Mouse (Mus musculus) midbrain, embryonic 16.5 days (tissue): ENCODE data around the gene Cd93. TPM values are rescaled to one million over a fixed set of nuclear protein-coding genes. Genes with fewer than 3 reads are reported as not detected.
A peak's percentile ranks its signal among the peaks of the same experiment; 100 is the strongest.

Source experiments
- ATAC-seq: fragments of 200-750 bp; cut with Nextera tagmentation; 2 replicates; pipeline ENCODE4 v1.8.0; 2017; ENCODE audit warnings: moderate TSS enrichment
- H3K27ac ChIP-seq: fragments of 300-500 bp; sonication (generic); 2 replicates; pipeline ENCODE4 v1.5.1; 2014; ENCODE audit warnings: mild to moderate bottlenecking, low read length, mixed read lengths
- H3K27me3 ChIP-seq: fragments of 300-500 bp; sonication (generic); 2 replicates; pipeline ENCODE4 v1.6.1; 2014; ENCODE audit warnings: low read depth, low read length, mixed read lengths; ENCODE audit not compliant: control insufficient read depth, insufficient read depth
- H3K36me3 ChIP-seq: fragments of 300-500 bp; sonication (generic); 2 replicates; pipeline ENCODE4 v1.6.1; 2014; ENCODE audit warnings: mild to moderate bottlenecking, low read length, moderate library complexity, mixed read lengths; ENCODE audit not compliant: control insufficient read depth, insufficient read depth
- H3K4me1 ChIP-seq: fragments of 300-500 bp; sonication (generic); 2 replicates; pipeline ENCODE4 v1.6.1; 2014; ENCODE audit warnings: mild to moderate bottlenecking, low read length, mixed read lengths; ENCODE audit not compliant: control insufficient read depth, insufficient read depth
- H3K4me2 ChIP-seq: fragments of 300-500 bp; sonication (generic); 2 replicates; pipeline ENCODE4 v1.6.1; 2014; ENCODE audit warnings: mild to moderate bottlenecking, low read length, mixed read lengths
- H3K4me3 ChIP-seq: fragments of 300-500 bp; sonication (generic); 2 replicates; pipeline ENCODE4 v1.5.1; 2014; ENCODE audit warnings: low read depth, mild to moderate bottlenecking, low read length, moderate library complexity, mixed read lengths
- H3K9ac ChIP-seq: fragments of 300-500 bp; sonication (generic); 2 replicates; pipeline ENCODE4 v1.6.1; 2014; ENCODE audit warnings: low read depth, low read length, mixed read lengths
- H3K9me3 ChIP-seq: fragments of 300-500 bp; sonication (generic); replicated peaks from 2 replicates; pipeline ENCODE4 v1.6.1; 2014; ENCODE audit warnings: mild to moderate bottlenecking, low read length, mixed read lengths; ENCODE audit not compliant: control insufficient read depth, poor library complexity, severe bottlenecking
- WGBS: fragments of 180-500 bp; shearing (Covaris S2); extraction: QIAGEN DNeasy Blood & Tissue Kit; methylation state at CpG from one replicate; pipeline ENCODE4 v1.1.7; 2014; 5-methylcytosine and 5-hydroxymethylcytosine counted together
- polyA plus RNA-seq: library from polyadenylated mRNA; unstranded; fragments of >200 nt; fragmentation: Nextera tagmentation; extraction: Ambion mirVana; gene quantifications from 2 replicates; pipeline ENCODE4 v1.2.1, GENCODE M21; 2015

Gene Cd93
- polyA plus RNA-seq, 1 experiment from 2014 or later, result 7.2 TPM

DNA sequence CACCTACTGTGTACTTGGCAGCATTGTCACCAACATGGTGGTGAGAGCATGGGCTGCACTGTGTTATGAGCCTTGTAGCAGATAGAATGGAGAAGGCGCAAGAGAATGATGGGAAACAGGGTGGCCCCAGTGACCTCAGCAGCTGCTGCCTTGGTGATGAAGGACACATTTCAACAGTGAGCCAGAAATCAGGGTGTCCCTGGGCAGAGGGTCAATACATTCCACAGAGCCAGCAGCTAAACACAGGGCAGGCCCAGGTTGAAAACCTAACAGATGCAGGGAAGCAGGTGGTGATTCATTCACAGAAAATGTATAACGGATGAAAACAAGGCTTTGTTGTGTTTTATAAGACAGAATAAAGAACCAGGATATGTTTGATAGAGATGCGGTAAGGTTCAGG, 3.1 kb upstream of the Cd93 start:
- Histone ChIP-seq H3K36me3 (no peaks in the 10 kb centered on the region), H3K27me3 (no peaks in the 10 kb centered on the region), H3K9me3 (no peaks in the 10 kb centered on the region), H3K9ac (no peak overlapping the region), H3K4me3 (no peak overlapping the region), H3K4me2 (no peak overlapping the region), H3K4me1 (no peaks in the 10 kb centered on the region), H3K27ac (no peak overlapping the region)
- WGBS, result 73% methylated on average over 3 of the region's 3 CpGs
- ATAC-seq, result no peak

DNA sequence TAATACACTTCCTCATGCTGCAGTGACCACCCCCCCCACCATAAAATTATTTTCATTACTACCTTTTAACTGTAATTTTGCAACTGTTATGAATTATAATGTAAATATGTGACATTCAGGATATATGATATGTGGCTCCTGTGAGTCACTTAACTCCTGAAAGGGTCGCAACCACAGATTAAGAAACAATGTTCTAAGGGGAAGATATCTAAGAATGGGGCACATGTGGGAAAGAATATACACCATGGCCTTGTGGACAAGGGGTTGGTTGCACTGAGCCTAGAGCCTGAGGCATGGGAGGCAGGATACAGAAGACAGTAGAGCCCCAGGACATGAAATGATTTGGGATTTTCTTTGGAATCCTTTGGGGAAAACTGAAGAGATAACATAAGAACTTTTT, 2.3 kb upstream of the Cd93 start:
- H3K27me3 ChIP-seq, result no peaks in the 10 kb centered on the region
- whole genome bisulfite sequencing, result 92% methylated on average over 1 of the region's 1 CpGs

DNA sequence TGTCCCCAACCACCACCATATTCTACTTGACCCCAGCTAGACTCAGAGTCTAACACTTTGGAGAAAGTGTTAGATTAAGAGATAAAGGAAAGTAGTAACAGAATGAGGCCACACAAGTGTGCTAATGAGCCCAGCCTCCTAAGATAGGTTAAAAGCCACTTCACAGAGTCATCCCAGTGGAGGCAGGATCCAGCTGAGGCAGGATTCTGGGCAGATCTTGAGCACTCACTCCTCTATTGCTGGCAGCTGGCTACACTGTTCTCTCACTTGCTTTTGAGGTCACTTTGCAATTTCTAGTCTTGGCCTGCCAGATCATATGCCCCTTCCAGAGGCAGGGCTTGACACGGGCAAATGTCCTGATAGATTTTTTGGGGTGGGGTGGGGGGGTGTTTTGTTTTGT, 1.1 kb upstream of the Cd93 start:
- ATAC-seq, result no peak
- H3K27me3 ChIP-seq, result no peaks in the 10 kb centered on the region
- H3K9me3 ChIP-seq, result no peaks in the 10 kb centered on the region
- no peak overlapping the region for H3K9ac ChIP-seq
- H3K4me1 ChIP-seq, result no peaks in the 10 kb centered on the region
- H3K27ac ChIP-seq, result no peak overlapping the region
- H3K4me3 ChIP-seq, result no peak overlapping the region
- no peaks in the 10 kb centered on the region for H3K36me3 ChIP-seq
- no peak overlapping the region for H3K4me2 ChIP-seq
- 88% methylated on average over 1 of the region's 1 CpGs for WGBS

More for the DNA sequence above, 2.3 kb upstream of the Cd93 start:
- no peak overlapping the region for H3K4me2 ChIP-seq
- no peak overlapping the region for H3K27ac ChIP-seq
- no peaks in the 10 kb centered on the region for H3K36me3 ChIP-seq
- H3K9me3 ChIP-seq, result no peaks in the 10 kb centered on the region
- no peaks in the 10 kb centered on the region for H3K4me1 ChIP-seq
- H3K4me3 ChIP-seq, result no peak overlapping the region
- H3K9ac ChIP-seq, result no peak overlapping the region
- ATAC-seq, result no peak

DNA sequence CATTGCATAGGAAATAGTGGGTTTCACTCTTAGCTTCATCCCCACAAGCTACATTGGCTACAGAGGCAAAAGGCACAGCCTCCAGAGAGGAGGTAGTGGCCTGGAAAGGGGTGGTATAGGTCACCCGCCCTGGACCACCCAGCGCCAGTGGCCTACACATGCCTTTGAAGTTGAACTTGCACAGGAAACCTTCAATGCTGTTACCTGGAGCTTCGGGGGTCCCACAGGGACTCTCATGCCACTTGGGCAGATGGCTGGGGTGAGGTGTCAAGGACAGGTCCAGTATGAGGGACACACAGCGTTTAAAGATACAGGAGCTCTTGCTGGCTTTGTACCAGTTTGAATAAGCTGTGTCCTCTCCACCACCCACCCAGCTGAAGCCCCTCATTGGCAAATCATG, 653 bp downstream of the Cd93 start:
- H3K4me3 ChIP-seq, result no peak overlapping the region
- no peaks in the 10 kb centered on the region for H3K9me3 ChIP-seq
- H3K9ac ChIP-seq, result no peak overlapping the region
- no peak overlapping the region for H3K4me2 ChIP-seq
- H3K4me1 ChIP-seq, result no peaks in the 10 kb centered on the region
- ATAC-seq, result no peak
- H3K27ac ChIP-seq, result no peak overlapping the region
- H3K36me3 ChIP-seq, result no peaks in the 10 kb centered on the region
- 89% methylated on average over 4 of the region's 4 CpGs for WGBS
- H3K27me3 ChIP-seq, result no peaks in the 10 kb centered on the region

DNA sequence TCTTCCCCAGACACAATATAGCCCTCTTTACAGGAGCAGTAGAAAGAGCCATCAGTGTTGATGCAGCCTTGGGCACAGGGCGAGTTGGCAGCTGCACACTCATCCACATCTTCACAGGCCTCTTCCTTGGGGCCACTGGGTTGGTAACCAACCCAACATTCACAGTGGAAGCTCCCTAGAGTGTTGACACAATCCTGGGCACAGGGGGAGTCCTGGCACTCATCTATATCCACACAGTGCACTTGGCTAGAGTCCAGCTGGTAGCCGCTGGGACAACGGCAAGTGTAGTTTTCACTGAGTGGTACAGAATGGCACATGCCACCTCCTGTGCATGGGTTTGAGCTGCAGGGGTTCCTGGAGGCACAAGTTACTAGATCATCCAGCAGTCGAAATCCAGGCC, 1.2 kb downstream of the Cd93 start:
- Histone ChIP-seq H3K4me1 (no peaks in the 10 kb centered on the region), H3K4me3 (no peak overlapping the region), H3K4me2 (no peak overlapping the region), H3K36me3 (no peaks in the 10 kb centered on the region), H3K9me3 (no peaks in the 10 kb centered on the region), H3K9ac (no peak overlapping the region), H3K27me3 (no peaks in the 10 kb centered on the region), H3K27ac (no peak overlapping the region)
- 0 out of 2 replicates have a peak, but pooled peaks have one; percentile 14 for ATAC-seq
- WGBS, result 77% methylated on average over 4 of the region's 4 CpGs

DNA sequence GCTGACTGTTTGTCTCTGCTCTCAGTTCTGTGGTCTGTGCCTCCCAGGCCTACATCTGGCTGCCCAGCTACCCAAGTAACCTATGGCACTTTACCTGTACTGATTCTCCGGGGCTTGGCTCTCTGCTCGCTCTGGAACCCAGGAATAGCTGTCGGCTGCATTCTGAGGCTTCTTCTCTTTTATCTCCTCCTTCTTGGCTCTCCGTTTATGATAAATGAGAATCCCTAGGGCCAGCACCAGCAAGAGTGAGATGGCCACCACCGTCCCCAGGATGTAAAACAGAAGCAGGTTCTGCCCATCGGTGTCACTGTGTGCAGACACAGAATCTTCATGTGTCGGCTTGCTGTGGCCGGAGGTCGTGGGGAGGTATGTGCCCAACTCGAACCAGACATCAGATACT, 1.9 kb downstream of the Cd93 start:
- no peak overlapping the region for H3K4me2 ChIP-seq
- ATAC-seq, result no peak
- no peaks in the 10 kb centered on the region for H3K9me3 ChIP-seq
- H3K4me3 ChIP-seq, result no peak overlapping the region
- H3K27me3 ChIP-seq, result no peaks in the 10 kb centered on the region
- WGBS, result 90% methylated on average over 10 of the region's 10 CpGs
- no peaks in the 10 kb centered on the region for H3K36me3 ChIP-seq
- H3K4me1 ChIP-seq, result no peaks in the 10 kb centered on the region
- H3K9ac ChIP-seq, result no peak overlapping the region
- no peak overlapping the region for H3K27ac ChIP-seq

DNA sequence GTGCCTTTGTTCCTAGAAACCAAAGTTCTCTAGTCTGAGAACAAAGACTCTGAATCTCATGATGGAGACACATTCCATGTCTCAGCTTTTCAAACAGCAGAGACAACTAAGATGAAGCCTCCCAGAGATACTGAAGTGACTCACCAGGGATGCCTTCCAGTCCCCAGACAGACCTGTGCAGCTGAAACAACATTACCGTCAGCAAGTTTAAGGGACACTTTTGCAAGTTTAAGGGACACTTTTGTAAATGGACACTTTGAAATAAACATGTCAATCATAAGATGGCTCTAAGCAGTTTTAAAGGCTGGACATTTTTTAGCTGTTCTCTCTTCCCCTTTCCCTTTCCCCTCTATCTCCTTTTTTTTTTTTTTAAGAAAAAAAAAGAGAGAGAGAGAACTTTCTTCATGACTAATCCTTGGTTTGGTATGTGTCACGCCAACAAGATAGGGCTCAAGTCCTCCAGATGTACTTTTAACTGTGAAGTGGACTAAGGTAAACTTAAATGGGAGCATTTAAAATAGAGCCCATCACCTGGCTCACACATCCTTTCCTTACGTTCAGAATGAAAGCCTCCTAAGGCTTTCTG, 3.6 kb downstream of the Cd93 start:
- Histone ChIP-seq H3K36me3 (no peaks in the 10 kb centered on the region), H3K27ac (no peak overlapping the region), H3K27me3 (no peaks in the 10 kb centered on the region), H3K4me2 (no peak overlapping the region), H3K4me3 (no peak overlapping the region), H3K9ac (no peak overlapping the region), H3K4me1 (no peaks in the 10 kb centered on the region), H3K9me3 (no peaks in the 10 kb centered on the region)
- 74% methylated on average over 3 of the region's 3 CpGs for WGBS
- ATAC-seq, result no peak

DNA sequence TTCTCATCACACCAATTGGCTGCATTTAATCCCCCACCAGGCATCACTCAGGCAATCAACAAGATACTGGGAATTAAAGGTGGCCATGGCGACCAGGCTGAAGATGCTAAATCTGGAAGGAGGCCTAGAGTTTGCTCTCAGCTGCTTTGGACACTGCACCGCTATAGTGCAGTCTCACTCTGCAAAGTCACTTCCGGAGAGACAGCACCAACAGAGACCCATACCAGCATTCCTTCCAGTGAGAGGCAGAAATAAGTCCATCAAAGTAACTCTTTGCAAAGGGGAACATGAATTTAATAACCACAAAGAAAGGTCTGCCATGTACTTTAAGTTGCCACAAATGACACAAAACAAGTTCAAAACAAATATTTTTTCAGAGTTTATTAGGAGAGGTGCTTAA, 7.1 kb downstream of the Cd93 start:
- ATAC-seq, result no peak
- no peaks in the 10 kb centered on the region for H3K9me3 ChIP-seq
- 44% methylated on average over 3 of the region's 3 CpGs for WGBS
- no peaks in the 10 kb centered on the region for H3K27me3 ChIP-seq
- no peaks in the 10 kb centered on the region for H3K4me1 ChIP-seq
- H3K36me3 ChIP-seq, result no peaks in the 10 kb centered on the region
- no peak overlapping the region for H3K4me3 ChIP-seq
- H3K27ac ChIP-seq, result no peak overlapping the region
- H3K9ac ChIP-seq, result no peak overlapping the region
- no peak overlapping the region for H3K4me2 ChIP-seq

DNA sequence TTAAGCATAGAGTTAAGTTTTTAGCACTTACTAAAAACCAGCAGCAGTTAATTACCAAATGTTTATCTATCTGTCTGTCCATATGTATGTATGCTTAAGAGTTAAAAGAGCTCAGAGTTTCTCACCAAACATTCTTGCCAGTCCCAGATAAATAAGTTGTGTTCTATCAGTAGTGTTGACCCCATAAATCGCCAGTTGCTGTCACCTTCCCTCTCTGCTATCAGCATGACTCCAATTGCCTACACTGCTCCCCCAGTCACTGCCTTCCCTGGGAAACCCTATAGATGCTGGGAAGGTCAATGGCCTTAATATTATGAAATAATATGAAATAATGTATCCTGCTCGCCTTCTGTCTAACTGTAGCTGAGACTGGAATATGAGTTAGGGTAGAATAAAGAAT, 11.0 kb downstream of the Cd93 start:
- H3K9me3 ChIP-seq, result no peaks in the 10 kb centered on the region
- no peak overlapping the region for H3K4me2 ChIP-seq
- no peaks in the 10 kb centered on the region for H3K27me3 ChIP-seq
- ATAC-seq, result no peak
- no peak overlapping the region for H3K27ac ChIP-seq
- H3K4me3 ChIP-seq, result no peak overlapping the region
- WGBS, result 89% methylated on average over 2 of the region's 2 CpGs
- H3K4me1 ChIP-seq, result no peaks in the 10 kb centered on the region
- H3K9ac ChIP-seq, result no peak overlapping the region
- no peaks in the 10 kb centered on the region for H3K36me3 ChIP-seq
